Mouse (Mus musculus) midbrain, embryonic 15.5 days (tissue): Measurements from ENCODE around the gene Clk4. TPM values are rescaled to one million over a fixed set of nuclear protein-coding genes. Genes with fewer than 3 reads are reported as not detected.

Experiments
- ATAC-seq: fragments of 200-750 bp; cut with Nextera tagmentation; replicated peaks from 2 replicates; pipeline ENCODE4 v1.8.0; 2017; ENCODE audit warnings: moderate TSS enrichment
- H3K27ac ChIP-seq: fragments of 300-500 bp; sonication (generic); 2 replicates; pipeline ENCODE4 v1.5.1; 2015; ENCODE audit warnings: mild to moderate bottlenecking, inconsistent platforms
- H3K27me3 ChIP-seq: fragments of 300-500 bp; sonication (generic); replicated peaks from 2 replicates; pipeline ENCODE4 v1.6.1; 2015; ENCODE audit warnings: inconsistent platforms
- H3K36me3 ChIP-seq: fragments of 300-500 bp; sonication (generic); replicated peaks from 2 replicates; pipeline ENCODE4 v1.6.1; 2015; ENCODE audit warnings: inconsistent platforms
- H3K4me1 ChIP-seq: fragments of 300-500 bp; sonication (generic); 2 replicates; pipeline ENCODE4 v1.6.1; 2015; ENCODE audit warnings: inconsistent platforms
- H3K4me2 ChIP-seq: fragments of 300-500 bp; sonication (generic); 2 replicates; pipeline ENCODE4 v1.6.1; 2015; ENCODE audit warnings: inconsistent platforms, mild to moderate bottlenecking, moderate library complexity
- H3K4me3 ChIP-seq: fragments of 300-500 bp; sonication (generic); 2 replicates; pipeline ENCODE4 v1.5.1; 2015; ENCODE audit warnings: mild to moderate bottlenecking, inconsistent platforms
- H3K9ac ChIP-seq: fragments of 300-500 bp; sonication (generic); 2 replicates; pipeline ENCODE4 v1.6.1; 2015; ENCODE audit warnings: mild to moderate bottlenecking, inconsistent platforms
- H3K9me3 ChIP-seq: fragments of 300-500 bp; sonication (generic); 2 replicates; pipeline ENCODE4 v1.6.1; 2016; ENCODE audit warnings: inconsistent platforms
- WGBS: fragments of 180-500 bp; shearing (Covaris S2); methylation state at CpG from one replicate; pipeline ENCODE4 v1.1.7; 2015; ENCODE audit warnings: mixed read lengths; 5-methylcytosine and 5-hydroxymethylcytosine counted together
- polyA plus RNA-seq: library from polyadenylated mRNA; unstranded; fragments of >200 nt; fragmentation: Nextera tagmentation; extraction: Ambion mirVana; gene quantifications from 2 replicates; pipeline ENCODE4 v1.2.1, GENCODE M21; 2015

The Clk4 gene
- polyA plus RNA-seq, 1 experiment from 2014 or later: 146 TPM

GRCm38 (mm10) chr11:51274418-51274817, 12.9 kb downstream of the Clk4 start:
- H3K4me3 ChIP-seq: no peak overlapping the region
- no peak overlapping the region for H3K9ac ChIP-seq
- H3K4me2 ChIP-seq: no peak overlapping the region
- no peak for ATAC-seq
- no peak overlapping the region for H3K27ac ChIP-seq
- no peaks in the 10 kb centered on the region for H3K27me3 ChIP-seq
- no peaks in the 10 kb centered on the region for H3K9me3 ChIP-seq
- peaks cover 35% of the 10 kb centered on the region for H3K36me3 ChIP-seq
- WGBS: 69% methylated on average over 1 of the region's 1 CpGs
- H3K4me1 ChIP-seq: no peaks in the 10 kb centered on the region

DNA sequence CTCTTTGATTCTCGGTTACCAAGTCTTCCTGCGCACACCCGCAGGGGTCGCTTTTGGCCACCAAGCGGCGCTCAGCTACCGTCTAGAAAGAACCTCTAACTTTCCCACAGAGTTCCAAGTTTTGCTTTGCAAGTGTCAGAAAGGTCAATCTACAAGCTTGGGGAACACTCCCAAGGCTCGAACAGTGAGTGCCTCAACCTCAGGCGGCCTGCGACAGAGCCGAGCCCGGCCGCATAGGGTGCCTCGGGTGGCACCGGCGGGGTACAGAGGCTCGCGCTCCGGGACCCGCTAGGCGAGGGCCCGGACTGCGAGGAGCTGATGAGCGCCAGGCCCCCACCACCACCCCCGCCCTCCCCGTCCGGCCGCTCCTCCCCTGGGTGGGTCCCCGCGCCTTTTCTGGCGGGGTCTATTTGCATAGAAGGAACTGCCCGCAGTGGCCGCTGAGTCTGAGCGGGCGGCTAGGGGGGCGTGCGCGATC, 28.1 kb downstream of the Clk4 start, which contains the start of gene Col23a1:
TSS of gene Col23a1 (plus strand) at position 357 of the 478 bp plus-strand sequence.
- Histone ChIP-seq H3K36me3 (0 out of 2 replicates have a peak, but pooled peaks cover 2% of the 10 kb centered on the region), H3K4me2 (peak within 1 kb of the TSS; percentile 91), H3K4me1 (peaks cover 12% of the 10 kb centered on the region), H3K4me3 (peak within 1 kb of the TSS; percentile 61), H3K27ac (no peak within 1 kb of the TSS), H3K27me3 (peaks cover 7% of the 10 kb centered on the region; the same call in 1 of the 2 replicates), H3K9ac (peak within 1 kb of the TSS; percentile 43), H3K9me3 (no peaks in the 10 kb centered on the region)
- WGBS: under 1% methylated on average over 38 of the region's 38 CpGs
- peak; percentile 80 for ATAC-seq

- peak overlapping the region; percentile 61 for H3K4me3 ChIP-seq
- H3K9ac ChIP-seq: peak overlapping the region; percentile 43
- H3K36me3 ChIP-seq: no peaks in the 10 kb centered on the region
- WGBS: 2% methylated on average over 59 of the region's 74 CpGs
- peaks cover 12% of the 10 kb centered on the region for H3K4me1 ChIP-seq
- H3K9me3 ChIP-seq: no peaks in the 10 kb centered on the region
- peak; percentile 89 for ATAC-seq
- H3K27ac ChIP-seq: no peak overlapping the region
- peak overlapping the region; percentile 91 for H3K4me2 ChIP-seq
- H3K27me3 ChIP-seq: peaks cover 7% of the 10 kb centered on the region; the same call in 1 of the 2 replicates
Observed at GRCm38 (mm10) chr11:51290066-51290955, 28.8 kb downstream of the Clk4 start.

- no peaks in the 10 kb centered on the region for H3K9me3 ChIP-seq
- peaks cover 12% of the 10 kb centered on the region for H3K4me1 ChIP-seq
- no peak overlapping the region for H3K9ac ChIP-seq
- no peak overlapping the region for H3K4me3 ChIP-seq
- no peak overlapping the region for H3K4me2 ChIP-seq
- WGBS: 69% methylated on average over 2 of the region's 2 CpGs
- H3K27ac ChIP-seq: no peak overlapping the region
- H3K27me3 ChIP-seq: peaks cover 7% of the 10 kb centered on the region; the same call in 1 of the 2 replicates
- ATAC-seq: no peak
- no peaks in the 10 kb centered on the region for H3K36me3 ChIP-seq
Observed at GRCm38 (mm10) chr11:51293956-51294530, 32.5 kb downstream of the Clk4 start.

GRCm38 (mm10) chr11:51295742-51296141, 34.2 kb downstream of the Clk4 start:
- Histone ChIP-seq H3K27ac (no peak overlapping the region), H3K27me3 (0 out of 2 replicates have a peak, but pooled peaks cover under 1% of the 10 kb centered on the region), H3K4me2 (no peak overlapping the region), H3K9me3 (no peaks in the 10 kb centered on the region), H3K36me3 (no peaks in the 10 kb centered on the region), H3K9ac (no peak overlapping the region), H3K4me1 (no peaks in the 10 kb centered on the region), H3K4me3 (no peak overlapping the region)
- no peak for ATAC-seq
- 79% methylated on average over 3 of the region's 3 CpGs for WGBS

- H3K4me3 ChIP-seq: no peak overlapping the region
- no peaks in the 10 kb centered on the region for H3K36me3 ChIP-seq
- 92% methylated on average over 4 of the region's 4 CpGs for WGBS
- no peaks in the 10 kb centered on the region for H3K9me3 ChIP-seq
- H3K4me1 ChIP-seq: no peaks in the 10 kb centered on the region
- H3K4me2 ChIP-seq: no peak overlapping the region
- no peak overlapping the region for H3K27ac ChIP-seq
- no peak overlapping the region for H3K9ac ChIP-seq
- no peaks in the 10 kb centered on the region for H3K27me3 ChIP-seq
- no peak for ATAC-seq
Observed at GRCm38 (mm10) chr11:51298691-51299090, 37.2 kb downstream of the Clk4 start.

GRCm38 (mm10) chr11:51302396-51302795, 40.9 kb downstream of the Clk4 start:
- Histone ChIP-seq H3K4me2 (no peak overlapping the region), H3K4me1 (no peaks in the 10 kb centered on the region), H3K27ac (no peak overlapping the region), H3K36me3 (no peaks in the 10 kb centered on the region), H3K9ac (no peak overlapping the region), H3K4me3 (no peak overlapping the region), H3K27me3 (no peaks in the 10 kb centered on the region), H3K9me3 (no peaks in the 10 kb centered on the region)
- 89% methylated on average over 5 of the region's 5 CpGs for WGBS
- no peak for ATAC-seq

DNA sequence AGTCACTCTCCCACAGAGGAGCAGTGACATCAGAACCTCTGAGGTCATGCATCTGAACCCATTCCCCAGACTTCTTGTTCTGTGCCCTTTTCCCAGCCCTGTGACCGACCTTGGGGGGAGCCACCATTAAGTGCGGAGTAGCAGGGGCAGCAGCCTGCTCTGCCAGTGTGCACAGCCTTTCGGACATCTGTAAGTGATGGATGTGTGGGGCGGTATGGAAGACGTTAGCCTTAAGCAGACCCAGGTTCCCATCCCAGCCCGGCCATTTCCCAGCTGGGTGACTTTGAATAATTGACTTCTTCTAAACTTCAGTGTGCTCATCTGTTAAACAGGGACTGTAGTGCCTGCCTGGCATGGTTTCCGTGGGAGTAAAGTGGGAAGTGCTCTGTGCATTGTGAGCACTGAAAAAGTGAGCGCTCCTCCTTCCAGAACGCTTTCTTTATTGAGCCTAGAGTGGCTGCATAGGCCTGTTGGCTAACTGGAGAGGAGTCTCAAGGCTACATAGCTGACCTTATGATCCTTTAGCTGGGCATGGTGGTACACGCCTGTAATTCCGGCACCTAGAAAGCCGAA, 42.5 kb downstream of the Clk4 start:
- no peak overlapping the region for H3K27ac ChIP-seq
- H3K4me2 ChIP-seq: no peak overlapping the region
- WGBS: 73% methylated on average over 12 of the region's 12 CpGs
- H3K4me3 ChIP-seq: no peak overlapping the region
- H3K27me3 ChIP-seq: no peaks in the 10 kb centered on the region
- ATAC-seq: no peak
- no peaks in the 10 kb centered on the region for H3K36me3 ChIP-seq
- H3K9me3 ChIP-seq: no peaks in the 10 kb centered on the region
- H3K4me1 ChIP-seq: no peaks in the 10 kb centered on the region
- no peak overlapping the region for H3K9ac ChIP-seq

- Histone ChIP-seq H3K27me3 (no peaks in the 10 kb centered on the region), H3K4me1 (no peaks in the 10 kb centered on the region), H3K27ac (no peak overlapping the region), H3K4me3 (no peak overlapping the region), H3K9me3 (no peaks in the 10 kb centered on the region), H3K4me2 (no peak overlapping the region), H3K36me3 (no peaks in the 10 kb centered on the region), H3K9ac (no peak overlapping the region)
- ATAC-seq: no peak
- 70% methylated on average over 5 of the region's 5 CpGs for WGBS
Observed at GRCm38 (mm10) chr11:51308306-51308705, 46.8 kb downstream of the Clk4 start.

GRCm38 (mm10) chr11:51311846-51312245, 50.3 kb downstream of the Clk4 start:
- Histone ChIP-seq H3K36me3 (no peaks in the 10 kb centered on the region), H3K4me2 (no peak overlapping the region), H3K4me3 (no peak overlapping the region), H3K9ac (no peak overlapping the region), H3K4me1 (0 out of 2 replicates have a peak, but pooled peaks cover 4% of the 10 kb centered on the region), H3K27ac (no peak overlapping the region), H3K9me3 (no peaks in the 10 kb centered on the region), H3K27me3 (no peaks in the 10 kb centered on the region)
- 76% methylated on average over 8 of the region's 8 CpGs for WGBS
- no peak for ATAC-seq

- WGBS: 75% methylated on average over 7 of the region's 7 CpGs
- no peak for ATAC-seq
Observed at GRCm38 (mm10) chr11:51315991-51316810, 54.7 kb downstream of the Clk4 start.

More at GRCm38 (mm10) chr11:51315991-51316810, 54.7 kb downstream of the Clk4 start:
- Histone ChIP-seq H3K36me3 (no peaks in the 10 kb centered on the region), H3K4me3 (no peak overlapping the region), H3K27ac (no peak overlapping the region), H3K4me1 (0 out of 2 replicates have a peak, but pooled peaks cover 4% of the 10 kb centered on the region), H3K27me3 (no peaks in the 10 kb centered on the region), H3K4me2 (no peak overlapping the region), H3K9ac (no peak overlapping the region), H3K9me3 (no peaks in the 10 kb centered on the region)
